Mouse (Mus musculus) splenic B cell, adult 2 months (primary cell): ENCODE results near the gene Aipl1.
A peak's percentile ranks its signal among the peaks of the same experiment; 100 is the strongest.

Experiments
- DNase-seq: peaks from one replicate; pipeline ENCODE4 v3.0.0-alpha.2; 2011; ENCODE audit warnings: low read depth, low spot score
- H3K27me3 ChIP-seq: 2 replicates; pipeline ENCODE4 v1.6.1; 2012; ENCODE audit warnings: mild to moderate bottlenecking, low read length, moderate library complexity, mixed read lengths; ENCODE audit not compliant: control insufficient read depth, poor library complexity, insufficient read depth, severe bottlenecking
- H3K36me3 ChIP-seq: 2 replicates; pipeline ENCODE4 v1.6.1; 2012; ENCODE audit warnings: mild to moderate bottlenecking, low read length, moderate library complexity, mixed read lengths; ENCODE audit not compliant: control insufficient read depth, poor library complexity, insufficient read depth, severe bottlenecking

The Aipl1 gene

DNA sequence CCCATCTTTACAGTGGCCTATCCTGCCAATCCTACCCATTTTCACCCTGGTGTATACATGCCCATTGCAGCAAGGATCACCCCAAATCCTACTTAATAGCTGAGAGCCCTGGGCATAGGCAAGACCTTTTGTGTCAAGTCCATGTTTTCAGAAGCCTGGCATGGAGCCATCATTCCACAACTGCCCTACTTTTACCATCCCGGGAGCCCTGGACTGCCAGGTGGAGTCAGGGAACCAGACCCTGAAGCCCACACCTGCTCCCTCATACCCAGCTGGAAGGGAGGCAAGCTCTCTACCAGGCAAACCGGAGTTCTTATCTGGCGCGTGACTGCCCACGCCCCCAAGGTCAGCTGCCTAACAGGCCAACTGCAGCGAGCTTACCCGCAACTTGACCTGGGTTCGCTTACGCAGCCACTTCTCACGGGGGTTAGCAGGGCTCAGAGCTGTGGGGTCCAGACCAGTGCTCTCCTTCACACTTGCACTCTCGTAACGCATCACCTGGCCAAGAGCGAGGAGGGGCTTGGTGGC lies 23.8 kb upstream of the Aipl1 start:
- no peaks in the 10 kb centered on the region for H3K27me3 ChIP-seq
- no peaks in the 10 kb centered on the region for H3K36me3 ChIP-seq
- no peak for DNase-seq

- DNase-seq, result no peak
- no peaks in the 10 kb centered on the region for H3K36me3 ChIP-seq
- no peaks in the 10 kb centered on the region for H3K27me3 ChIP-seq
Observed at GRCm38 (mm10) chr11:72060416-72060815, 23.1 kb upstream of the Aipl1 start.

- Histone ChIP-seq H3K27me3 (no peaks in the 10 kb centered on the region), H3K36me3 (no peaks in the 10 kb centered on the region)
- DNase-seq, result no peak
Observed at GRCm38 (mm10) chr11:72057166-72057565, 19.9 kb upstream of the Aipl1 start.

DNA sequence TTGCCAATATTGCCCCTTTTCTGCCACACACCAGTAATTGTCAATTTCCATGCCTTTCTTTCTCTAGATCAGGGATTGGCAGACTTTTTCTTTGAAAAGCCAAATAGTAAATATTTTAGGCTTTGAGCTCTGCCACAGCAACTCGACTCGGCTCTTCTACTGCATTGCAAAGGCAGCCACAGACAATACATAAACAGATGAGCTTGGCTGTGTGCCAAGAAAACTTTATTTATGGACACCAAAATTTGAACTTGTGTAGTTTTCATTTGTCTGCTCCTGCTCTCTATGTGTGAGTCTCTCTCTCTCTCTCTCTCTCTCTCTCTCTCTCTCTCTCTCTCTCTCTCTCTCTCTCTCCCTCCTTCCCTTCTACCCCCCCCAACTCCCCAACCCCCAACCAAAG lies 17.9 kb upstream of the Aipl1 start:
- Histone ChIP-seq H3K36me3 (no peaks in the 10 kb centered on the region), H3K27me3 (no peaks in the 10 kb centered on the region)
- no peak for DNase-seq

DNA sequence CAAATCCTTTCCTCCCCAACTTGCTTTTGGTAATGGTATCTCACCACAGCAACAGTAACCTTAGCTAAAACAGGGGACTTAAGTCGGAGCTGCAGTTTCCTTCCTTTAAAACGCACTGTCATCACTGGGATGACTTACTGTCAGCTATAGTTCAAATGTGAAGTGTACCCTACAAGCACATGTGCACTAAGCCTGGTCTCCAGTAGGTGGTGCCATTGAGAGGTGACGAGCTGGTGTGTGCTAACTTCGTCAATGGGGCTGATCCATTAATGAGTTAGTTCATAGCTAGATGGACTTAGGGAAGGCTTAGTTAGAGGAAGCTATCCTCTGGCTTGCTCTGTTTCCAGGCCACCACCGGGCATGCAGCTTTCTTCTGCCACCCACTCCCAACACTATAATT lies 15.3 kb upstream of the Aipl1 start:
- Histone ChIP-seq H3K36me3 (no peaks in the 10 kb centered on the region), H3K27me3 (no peaks in the 10 kb centered on the region)
- peak; percentile 67 for DNase-seq

- Histone ChIP-seq H3K27me3 (no peaks in the 10 kb centered on the region), H3K36me3 (no peaks in the 10 kb centered on the region)
- DNase-seq, result no peak
Observed at GRCm38 (mm10) chr11:72052221-72052620, 14.9 kb upstream of the Aipl1 start.

GRCm38 (mm10) chr11:72050895-72051858 lies 13.9 kb upstream of the Aipl1 start:
- DNase-seq, result no peak
- Histone ChIP-seq H3K36me3 (no peaks in the 10 kb centered on the region), H3K27me3 (no peaks in the 10 kb centered on the region)

GRCm38 (mm10) chr11:72050168-72050894 lies 13.0 kb upstream of the Aipl1 start:
- no peaks in the 10 kb centered on the region for H3K36me3 ChIP-seq
- no peak for DNase-seq
- H3K27me3 ChIP-seq, result no peaks in the 10 kb centered on the region

GRCm38 (mm10) chr11:72049171-72049759 lies 12.0 kb upstream of the Aipl1 start:
- DNase-seq, result no peak
- no peaks in the 10 kb centered on the region for H3K36me3 ChIP-seq
- no peaks in the 10 kb centered on the region for H3K27me3 ChIP-seq

DNA sequence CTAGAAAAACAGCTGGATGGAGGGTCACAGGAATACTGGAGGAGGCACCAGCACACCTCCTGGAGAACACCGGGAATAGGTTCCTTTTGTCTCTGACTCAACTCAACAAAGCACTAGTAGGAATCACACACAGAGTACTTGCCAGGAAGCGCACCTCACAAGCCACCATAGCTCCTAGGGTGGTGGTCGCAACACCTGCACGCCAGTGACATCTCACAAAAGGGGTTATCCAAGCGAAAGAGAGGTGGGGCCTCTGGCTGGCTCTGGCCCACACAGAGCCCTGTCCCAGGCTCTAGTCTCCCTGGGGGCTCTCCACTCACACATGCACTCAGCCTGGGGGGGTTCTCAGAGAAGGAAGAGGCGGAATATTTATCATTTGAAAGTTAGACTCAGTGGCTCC lies 11.4 kb upstream of the Aipl1 start:
- DNase-seq, result no peak
- Histone ChIP-seq H3K36me3 (no peaks in the 10 kb centered on the region), H3K27me3 (no peaks in the 10 kb centered on the region)

GRCm38 (mm10) chr11:72044231-72044630 lies 6.9 kb upstream of the Aipl1 start:
- no peak for DNase-seq
- Histone ChIP-seq H3K36me3 (no peaks in the 10 kb centered on the region), H3K27me3 (no peaks in the 10 kb centered on the region)

GRCm38 (mm10) chr11:72042631-72043030 lies 5.3 kb upstream of the Aipl1 start:
- Histone ChIP-seq H3K27me3 (no peaks in the 10 kb centered on the region), H3K36me3 (no peaks in the 10 kb centered on the region)
- no peak for DNase-seq

GRCm38 (mm10) chr11:72041768-72042607 lies 4.7 kb upstream of the Aipl1 start, which contains the start of gene Pimreg:
TSS of gene Pimreg (plus strand) at chr11:72042032.
- no peaks in the 10 kb centered on the region for H3K36me3 ChIP-seq
- DNase-seq, result peak; percentile 78
- no peaks in the 10 kb centered on the region for H3K27me3 ChIP-seq

DNA sequence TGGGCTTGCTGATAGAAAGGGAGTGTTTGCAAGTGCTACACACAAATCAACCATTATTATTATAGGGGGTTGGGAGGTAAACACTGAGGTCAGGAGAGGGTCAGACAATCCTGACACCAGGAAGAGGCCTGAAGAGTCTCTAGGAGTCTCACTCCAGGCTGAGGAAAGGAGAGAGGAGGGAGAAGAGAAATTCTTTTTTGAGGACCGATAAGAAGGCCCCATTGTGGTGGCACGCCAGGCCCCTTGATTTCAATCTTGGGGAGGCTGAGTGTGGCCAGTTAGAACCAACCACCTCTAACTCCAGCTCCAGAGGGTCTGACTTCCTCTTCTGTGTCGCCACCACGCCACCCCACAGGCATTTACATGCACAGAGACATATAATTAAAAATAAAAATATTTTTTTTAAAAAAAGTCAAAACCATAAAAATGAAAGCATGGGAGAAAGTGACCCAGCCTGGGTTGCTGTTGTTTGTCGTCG lies 4.0 kb upstream of the Aipl1 start:
- peak; percentile 14 for DNase-seq
- H3K27me3 ChIP-seq, result no peaks in the 10 kb centered on the region
- H3K36me3 ChIP-seq, result no peaks in the 10 kb centered on the region
